Mouse (Mus musculus) testis, adult 2 months (tissue): ENCODE measurements around the gene B3galt6. TPM values are rescaled to one million over a fixed set of nuclear protein-coding genes. Genes with fewer than 3 reads are reported as not detected.

Experiments
- H3K27ac ChIP-seq: fragments of 200-500 bp; 2 replicates; pipeline ENCODE4 v1.5.1; 2012; ENCODE audit warnings: low read depth, low read length; ENCODE audit not compliant: control insufficient read depth, insufficient read depth
- H3K27me3 ChIP-seq: fragments of 200-500 bp; 2 replicates; pipeline ENCODE4 v1.6.1; 2012; ENCODE audit warnings: mild to moderate bottlenecking, low read length, moderate library complexity; ENCODE audit not compliant: control insufficient read depth, insufficient read depth
- H3K36me3 ChIP-seq: fragments of 200-500 bp; 2 replicates; pipeline ENCODE4 v1.6.1; 2012; ENCODE audit warnings: mild to moderate bottlenecking, low read length; ENCODE audit not compliant: control insufficient read depth, insufficient read depth
- H3K4me1 ChIP-seq: fragments of 200-500 bp; 2 replicates; pipeline ENCODE4 v1.6.1; 2012; ENCODE audit warnings: low read length; ENCODE audit not compliant: control insufficient read depth, insufficient read depth
- H3K4me3 ChIP-seq: fragments of 200-500 bp; 2 replicates; pipeline ENCODE4 v1.5.1; 2012; ENCODE audit warnings: low read depth, mild to moderate bottlenecking, low read length, moderate library complexity, mixed read lengths; ENCODE audit not compliant: control insufficient read depth
- CTCF ChIP-seq: fragments of 200-500 bp; IDR thresholded peaks from 2 replicates; pipeline ENCODE4 v1.5.1; 2012; ENCODE audit warnings: low read depth, mild to moderate bottlenecking, inconsistent platforms, low read length, moderate library complexity; ENCODE audit not compliant: control insufficient read depth, insufficient read depth, insufficient replicate concordance
- POLR2A ChIP-seq: fragments of 200-500 bp; IDR thresholded peaks from 2 replicates; pipeline ENCODE4 v1.6.1; 2012; ENCODE audit warnings: low read depth, mild to moderate bottlenecking, inconsistent platforms, low read length, moderate library complexity; ENCODE audit not compliant: control insufficient read depth
- polyA plus RNA-seq: library from polyadenylated mRNA; depleted of rRNA; stranded (reverse); fragments of >200 nt; gene quantifications from 2 replicates; pipeline ENCODE4 v1.2.3, GENCODE M21; 2012

The B3galt6 gene
- polyA plus RNA-seq, 1 experiment: 2.4 TPM

DNA sequence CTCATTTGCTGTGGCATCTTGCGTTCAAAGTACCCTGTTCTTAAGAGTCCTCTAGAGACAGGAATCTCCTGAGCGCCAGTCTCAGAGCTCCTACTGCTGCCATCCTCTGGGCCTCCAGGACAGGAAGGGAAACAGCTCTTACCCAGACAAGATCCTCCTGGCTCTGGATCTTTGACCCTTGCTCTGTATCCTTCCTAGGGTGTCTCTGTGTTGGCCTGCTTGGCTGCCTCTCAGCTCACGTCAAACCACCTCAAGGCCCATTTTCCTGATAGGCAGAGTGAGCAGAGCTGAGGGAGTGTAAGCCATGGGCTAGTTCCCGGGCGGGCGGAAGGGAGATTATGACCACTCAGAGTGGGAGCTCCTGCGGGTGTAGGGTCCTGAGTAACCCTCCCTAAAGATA is 29.3 kb downstream of the B3galt6 start:
- Histone ChIP-seq H3K27me3 (no peaks in the 10 kb centered on the region), H3K4me1 (peaks cover 14% of the 10 kb centered on the region), H3K36me3 (no peaks in the 10 kb centered on the region), H3K4me3 (peak overlapping the region; percentile 77), H3K27ac (no peak overlapping the region)
- TF ChIP-seq CTCF: no peak
- no peak for TF ChIP-seq POLR2A

DNA sequence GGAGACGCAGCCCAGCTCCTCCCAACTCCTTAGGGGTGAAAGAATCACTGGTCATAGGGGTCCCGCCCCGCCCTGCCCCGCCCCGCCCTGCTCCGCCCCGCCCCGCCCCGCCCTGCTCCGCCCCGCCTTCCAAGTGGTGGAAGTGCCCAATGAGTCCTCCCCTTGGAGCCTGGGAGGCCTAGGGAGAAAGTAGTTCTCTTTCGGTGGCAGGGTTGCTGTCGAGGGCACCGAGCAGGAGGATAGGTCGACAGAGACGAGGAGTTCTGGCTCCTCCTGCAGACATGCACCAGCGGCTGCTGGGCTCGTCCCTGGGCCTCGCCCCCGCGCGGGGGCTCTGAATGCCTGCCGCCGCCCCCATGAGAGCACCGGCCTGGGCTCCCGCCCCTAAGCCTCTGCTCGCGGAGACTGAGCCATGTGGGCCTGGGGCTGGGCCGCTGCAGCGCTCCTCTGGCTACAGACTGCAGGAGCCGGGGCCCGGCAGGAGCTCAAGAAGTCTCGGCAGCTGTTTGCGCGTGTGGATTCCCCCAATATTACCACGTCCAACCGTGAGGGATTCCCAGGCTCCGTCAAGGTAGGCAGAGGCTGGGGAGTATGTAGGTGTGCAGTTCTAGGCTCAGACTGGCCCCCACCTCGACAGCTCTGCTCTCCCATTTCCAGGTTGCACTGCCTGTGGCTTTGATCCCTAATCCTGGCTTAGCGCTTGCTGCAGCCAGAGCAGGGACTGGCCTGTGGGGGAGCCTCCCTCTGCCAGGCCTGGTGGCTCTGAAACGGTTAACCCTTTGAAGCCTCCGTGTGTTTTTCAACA is 30.1 kb downstream of the B3galt6 start, which contains the start of gene C1qtnf12:
TSS of gene C1qtnf12 (plus strand) at position 152 of the 805 bp plus-strand sequence.
- TF ChIP-seq CTCF (no peak), POLR2A (peak; percentile 46; the same call in 1 of the 2 replicates)
- Histone ChIP-seq H3K36me3 (no peaks in the 10 kb centered on the region), H3K4me1 (peaks cover 14% of the 10 kb centered on the region), H3K27me3 (no peaks in the 10 kb centered on the region), H3K4me3 (peak within 1 kb of the TSS; percentile 77), H3K27ac (no peak within 1 kb of the TSS; the same call in 1 of the 2 replicates)

DNA sequence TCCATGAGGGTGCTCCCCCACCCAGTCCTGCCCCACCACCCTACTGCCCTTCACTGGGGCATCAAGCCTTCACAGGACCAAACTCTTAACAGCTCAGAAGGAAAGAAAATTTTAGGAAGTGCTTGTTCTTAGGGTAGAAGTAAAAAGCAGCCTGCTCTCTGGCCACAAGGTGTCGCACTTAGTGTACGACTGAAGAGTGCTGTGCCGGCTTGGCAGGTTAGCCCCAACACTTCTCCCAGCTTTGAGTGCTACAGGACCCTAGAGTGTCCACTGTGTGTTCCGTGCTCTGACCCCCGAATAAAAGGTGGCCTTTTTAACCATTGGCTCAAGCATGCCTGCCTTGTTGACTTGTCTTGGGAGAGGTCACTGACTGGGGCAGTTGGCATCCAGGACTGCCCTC is 33.2 kb downstream of the B3galt6 start:
- H3K27me3 ChIP-seq: no peaks in the 10 kb centered on the region
- no peak overlapping the region for H3K27ac ChIP-seq
- H3K36me3 ChIP-seq: no peaks in the 10 kb centered on the region; the same call in 1 of the 2 replicates
- TF ChIP-seq CTCF (peak; percentile 57; the same call in 1 of the 2 replicates), POLR2A (no peak)
- no peak overlapping the region for H3K4me3 ChIP-seq
- H3K4me1 ChIP-seq: peaks cover 14% of the 10 kb centered on the region

DNA sequence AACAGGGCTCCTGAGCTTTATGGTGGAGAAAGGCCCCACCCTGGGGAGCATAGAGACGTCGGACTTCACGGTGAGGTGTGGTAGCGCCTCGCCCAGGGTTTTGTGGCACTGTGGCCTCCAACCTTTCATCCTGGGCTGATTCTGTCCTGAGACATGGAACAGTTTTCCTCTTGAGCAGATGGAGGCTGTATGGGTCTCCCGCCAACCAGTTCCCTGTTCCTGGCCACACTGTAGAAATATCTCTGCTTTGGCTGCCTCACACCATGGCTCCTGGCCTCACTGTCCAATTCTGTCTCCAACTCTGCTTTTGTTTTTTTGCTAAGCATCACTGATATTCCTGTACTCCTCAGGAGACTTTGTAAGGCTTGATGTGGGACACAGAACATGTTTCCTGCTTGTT is 37.0 kb downstream of the B3galt6 start:
- Histone ChIP-seq H3K4me3 (no peak overlapping the region), H3K27me3 (no peaks in the 10 kb centered on the region), H3K36me3 (no peaks in the 10 kb centered on the region; the same call in 1 of the 2 replicates), H3K27ac (no peak overlapping the region), H3K4me1 (no peaks in the 10 kb centered on the region)
- TF ChIP-seq CTCF: no peak
- TF ChIP-seq POLR2A: no peak

DNA sequence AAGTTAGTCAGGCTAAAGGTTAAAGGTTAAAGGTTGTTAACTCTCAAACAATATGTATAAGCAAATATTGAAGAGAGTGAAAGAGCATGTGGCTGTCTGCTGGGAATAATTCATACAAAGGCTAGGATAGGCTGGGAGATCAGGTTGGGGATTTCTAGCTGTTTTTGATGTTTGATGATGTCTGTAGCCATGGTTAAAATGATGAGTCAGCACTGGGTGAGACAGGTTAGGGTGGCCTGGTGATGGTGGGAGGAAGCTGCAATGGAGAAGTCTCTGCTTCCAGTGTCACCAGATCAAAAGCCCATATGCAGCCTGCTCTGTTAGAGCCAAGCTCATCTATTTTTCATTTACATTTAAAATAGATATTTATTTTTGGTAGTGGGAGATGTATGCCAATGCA is 45.4 kb downstream of the B3galt6 start:
- no peaks in the 10 kb centered on the region; the same call in 1 of the 2 replicates for H3K36me3 ChIP-seq
- H3K27ac ChIP-seq: no peak overlapping the region
- H3K4me3 ChIP-seq: no peak overlapping the region
- no peaks in the 10 kb centered on the region for H3K27me3 ChIP-seq
- no peak for TF ChIP-seq CTCF
- H3K4me1 ChIP-seq: peaks cover 10% of the 10 kb centered on the region

DNA sequence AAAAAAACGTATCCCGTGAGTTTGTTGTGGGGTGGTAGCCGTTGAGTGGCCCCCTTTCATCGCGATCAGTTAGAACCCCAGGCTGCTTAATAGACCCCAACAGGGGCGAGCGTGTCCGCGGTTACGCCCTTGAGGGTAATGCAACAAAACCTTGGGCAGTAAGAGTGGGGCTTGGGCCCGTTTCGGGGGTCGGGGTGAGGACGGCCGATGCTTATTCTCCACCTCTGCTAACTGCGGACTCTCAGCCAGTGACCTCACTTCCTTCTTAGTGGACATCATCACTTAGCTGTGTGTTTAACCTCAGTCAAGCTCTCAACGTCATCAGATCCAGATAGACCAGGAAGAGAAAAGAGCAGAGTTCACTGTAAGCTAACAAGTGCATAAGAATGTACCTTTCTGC is 48.2 kb downstream of the B3galt6 start:
- peaks cover 10% of the 10 kb centered on the region for H3K4me1 ChIP-seq
- H3K27ac ChIP-seq: peak overlapping the region; percentile 78
- H3K27me3 ChIP-seq: no peaks in the 10 kb centered on the region
- no peaks in the 10 kb centered on the region; the same call in 1 of the 2 replicates for H3K36me3 ChIP-seq
- TF ChIP-seq POLR2A: no peak
- no peak for TF ChIP-seq CTCF
- peak overlapping the region; percentile 92 for H3K4me3 ChIP-seq

DNA sequence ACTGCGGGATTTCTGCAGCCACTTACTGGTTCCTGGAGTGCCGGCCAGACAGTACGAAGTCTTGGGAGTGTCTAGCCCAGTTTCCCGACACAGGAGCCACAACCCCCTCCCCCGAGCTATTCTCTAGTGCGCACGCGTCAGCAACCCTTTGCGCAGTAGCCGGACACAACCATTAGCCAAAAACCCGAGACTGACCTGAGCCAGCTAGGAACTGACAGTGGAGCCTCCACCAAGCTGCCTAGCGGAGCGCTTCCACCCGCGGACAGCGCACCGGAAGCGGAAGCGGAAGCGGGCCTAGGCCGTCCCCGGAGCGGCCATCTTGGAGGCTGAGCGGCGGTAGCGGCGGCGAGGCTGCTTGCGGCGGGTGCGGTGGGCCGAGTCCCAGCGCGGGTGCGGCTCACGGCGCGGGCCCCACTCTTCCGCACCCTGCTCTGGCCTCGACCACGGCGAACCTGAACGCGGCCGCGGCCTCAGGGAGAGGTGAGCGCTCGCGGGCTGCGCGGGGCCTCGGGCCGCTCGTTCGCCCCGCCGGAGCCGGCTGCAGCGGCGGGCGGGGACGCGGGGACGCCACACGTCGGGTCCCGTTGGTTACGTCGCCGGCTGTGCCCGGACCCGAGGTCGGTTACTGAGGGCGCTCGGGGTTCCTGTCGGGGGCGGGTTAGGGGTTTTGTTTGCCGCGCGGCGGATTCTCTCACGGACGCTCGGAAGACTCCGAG is 48.8 kb downstream of the B3galt6 start, which contains the start of gene Ube2j2:
TSS of gene Ube2j2 (plus strand) at position 298 of the 716 bp plus-strand sequence.
- H3K27ac ChIP-seq: peak within 1 kb of the TSS; percentile 78
- peak within 1 kb of the TSS; percentile 92 for H3K4me3 ChIP-seq
- no peaks in the 10 kb centered on the region for H3K27me3 ChIP-seq
- peak; percentile 90 for TF ChIP-seq POLR2A
- no peak; the same call in 1 of the 2 replicates for TF ChIP-seq CTCF
- peaks cover 10% of the 10 kb centered on the region for H3K4me1 ChIP-seq
- H3K36me3 ChIP-seq: no peaks in the 10 kb centered on the region; the same call in 1 of the 2 replicates
